Mouse (Mus musculus): ENCODE results near the gene Btk.

Gene Btk

DNA sequence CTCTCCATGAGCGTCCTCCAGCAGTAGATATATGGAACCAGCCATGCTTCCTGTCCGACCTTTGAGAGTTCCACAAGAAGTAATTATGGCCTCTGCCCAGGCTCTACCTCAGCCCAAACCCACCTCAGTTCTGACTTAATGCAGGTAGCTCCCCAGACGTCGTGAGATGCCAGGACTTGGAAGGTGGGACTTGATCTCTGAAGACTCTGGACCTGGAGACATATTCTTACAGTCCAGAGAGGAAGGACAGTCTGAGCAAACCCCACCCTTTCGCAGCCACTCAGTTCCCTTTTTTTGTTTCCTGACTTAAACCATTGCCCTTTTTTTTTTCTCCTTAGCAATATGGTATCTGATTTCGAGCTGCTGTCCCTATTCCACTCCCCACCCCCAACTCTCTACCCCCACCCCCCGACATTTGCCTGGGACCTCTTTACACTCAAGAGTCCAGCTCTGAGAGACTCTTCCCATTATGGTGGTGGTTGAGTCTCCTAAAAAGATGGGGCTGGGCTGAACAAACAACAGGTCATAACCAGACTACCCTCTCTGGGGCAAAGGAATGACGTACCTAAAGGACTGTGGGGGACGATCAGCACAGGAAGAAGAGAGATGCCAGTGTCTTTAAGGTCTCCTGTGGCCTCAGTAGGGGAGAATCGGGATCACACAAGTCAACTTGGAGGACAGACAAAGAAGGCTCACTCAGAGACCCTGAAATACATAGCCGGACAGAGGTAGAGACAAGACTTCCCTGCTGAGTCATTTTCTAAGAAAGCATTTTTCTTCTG lies at the start of gene Btk:
TSS of gene Btk (minus strand) at position 683 of the 782 bp plus-strand sequence.
- in situ Hi-C loops (cut with MboI, MseI) = no loop called here

GRCm38 (mm10) chrX:134632710-134633109 lies 49.3 kb upstream of the Btk start:
- in situ Hi-C loops (cut with MboI, MseI) = no loop called here

DNA sequence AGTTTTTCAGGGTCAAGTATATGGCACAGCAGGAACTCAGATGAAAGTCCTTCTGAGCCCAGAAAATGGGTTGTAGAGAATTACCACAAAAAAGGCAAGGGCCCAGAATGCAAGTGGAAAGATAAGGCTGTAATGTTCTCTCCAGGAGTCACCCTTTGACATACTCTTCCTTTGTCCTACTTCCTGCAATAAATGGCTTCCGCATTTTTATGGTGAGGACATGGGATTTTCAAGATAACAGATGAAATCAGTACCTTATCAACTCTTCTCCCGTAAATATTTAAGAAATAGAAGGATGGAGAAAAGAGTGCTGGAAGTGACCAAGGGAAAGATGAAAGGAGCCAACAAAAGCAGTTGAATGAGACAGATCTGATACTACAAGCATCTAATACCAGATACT lies 44.8 kb upstream of the Btk start:
- in situ Hi-C loops (cut with MboI, MseI) = no loop called here

DNA sequence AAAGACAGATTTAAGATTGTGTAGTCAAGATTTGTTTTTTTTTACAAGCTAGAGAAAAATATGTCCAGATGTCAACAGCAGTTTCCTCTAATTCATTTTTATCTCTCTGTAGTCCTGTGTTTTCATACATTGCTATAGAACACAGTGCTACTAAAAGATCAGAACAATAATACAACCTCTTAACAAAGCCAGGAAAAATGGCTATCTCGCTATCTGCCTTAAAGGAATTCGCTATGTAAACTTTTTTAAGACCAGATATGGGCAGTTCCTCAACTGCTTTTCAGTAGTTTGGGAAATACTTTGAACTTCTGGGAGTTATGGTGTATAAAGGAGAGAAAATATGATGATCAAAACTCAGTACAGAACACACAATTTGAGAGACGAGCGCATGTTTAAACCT lies 40.0 kb upstream of the Btk start:
- in situ Hi-C loops (cut with MboI, MseI) = no loop called here

- in situ Hi-C loops (cut with MboI, MseI) = no loop called here
Observed at GRCm38 (mm10) chrX:134621685-134622084, 38.3 kb upstream of the Btk start.

DNA sequence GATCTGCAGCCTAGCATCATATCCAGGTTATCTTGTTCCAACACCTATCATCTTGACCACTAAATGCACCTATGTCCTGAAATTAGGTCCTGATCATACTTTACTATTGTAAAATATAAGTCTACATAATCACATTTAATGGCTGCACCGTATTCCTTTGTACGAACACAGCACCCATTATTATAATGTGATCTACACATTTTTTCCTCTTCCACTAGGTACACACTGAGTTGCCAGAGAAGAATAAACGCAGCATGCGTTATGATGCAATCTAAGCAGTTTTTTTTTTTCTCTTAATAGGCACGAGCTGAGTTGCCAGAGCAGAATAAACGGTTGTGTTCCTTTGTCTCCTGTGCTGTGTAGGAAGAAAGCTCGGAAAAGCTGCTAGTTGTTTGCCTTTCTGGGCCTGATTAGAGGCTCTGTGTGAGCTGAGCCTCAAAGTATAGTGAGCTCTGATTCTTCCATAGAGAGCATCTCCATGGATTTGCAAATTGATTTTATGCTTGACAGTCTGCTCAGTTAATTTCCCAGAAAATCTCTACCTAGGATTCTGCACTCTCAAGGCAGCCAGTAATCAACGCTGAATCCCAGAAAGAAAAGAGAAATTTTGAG lies 37.0 kb upstream of the Btk start:
- in situ Hi-C loops (cut with MboI, MseI) = no loop called here

DNA sequence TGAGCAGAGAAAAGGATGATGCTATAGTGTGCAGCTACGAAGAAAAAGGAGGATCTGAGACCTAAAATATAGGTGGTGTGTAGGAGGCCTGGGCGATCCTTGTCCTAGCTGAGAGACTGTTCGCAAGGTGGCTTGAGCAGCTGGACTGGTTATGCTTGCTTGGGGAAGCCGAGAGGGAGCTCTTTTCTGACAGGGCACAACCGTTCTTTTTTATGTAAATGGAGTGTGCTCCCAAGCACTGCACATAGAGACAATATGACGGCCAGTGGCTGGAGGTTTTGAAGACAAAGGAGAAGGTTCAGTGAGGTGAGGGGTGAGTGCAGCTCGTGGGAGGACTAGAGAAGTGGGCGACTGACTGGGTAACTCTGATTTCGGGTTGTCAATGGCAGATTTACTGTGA lies 36.3 kb upstream of the Btk start:
- in situ Hi-C loops (cut with MboI, MseI) = no loop called here

DNA sequence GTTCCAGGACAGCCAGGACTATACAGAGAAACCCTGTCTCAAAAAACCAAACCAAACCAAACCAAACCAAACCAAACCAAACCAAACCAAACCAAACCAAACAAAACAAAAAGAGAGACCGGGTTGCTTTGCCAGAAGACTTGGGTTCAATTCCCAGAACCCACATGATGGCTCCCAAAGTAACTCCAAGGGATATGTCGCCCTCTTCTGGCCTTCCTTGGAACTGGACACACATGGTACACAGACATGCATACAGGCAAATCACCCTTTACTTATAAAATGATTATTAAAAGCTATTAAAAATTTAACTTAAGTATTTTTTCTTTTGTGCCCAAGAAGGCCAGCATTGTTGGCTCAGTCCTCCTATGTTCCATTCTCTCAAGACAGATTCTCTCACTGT lies 30.9 kb upstream of the Btk start:
- in situ Hi-C loops (cut with MboI, MseI) = no loop called here

GRCm38 (mm10) chrX:134612285-134612959 lies 29.1 kb upstream of the Btk start:
- in situ Hi-C loops (cut with MboI, MseI) = no loop called here

- in situ Hi-C loops (cut with MboI, MseI) = no loop called here
Observed at GRCm38 (mm10) chrX:134610984-134611383, 27.6 kb upstream of the Btk start.

DNA sequence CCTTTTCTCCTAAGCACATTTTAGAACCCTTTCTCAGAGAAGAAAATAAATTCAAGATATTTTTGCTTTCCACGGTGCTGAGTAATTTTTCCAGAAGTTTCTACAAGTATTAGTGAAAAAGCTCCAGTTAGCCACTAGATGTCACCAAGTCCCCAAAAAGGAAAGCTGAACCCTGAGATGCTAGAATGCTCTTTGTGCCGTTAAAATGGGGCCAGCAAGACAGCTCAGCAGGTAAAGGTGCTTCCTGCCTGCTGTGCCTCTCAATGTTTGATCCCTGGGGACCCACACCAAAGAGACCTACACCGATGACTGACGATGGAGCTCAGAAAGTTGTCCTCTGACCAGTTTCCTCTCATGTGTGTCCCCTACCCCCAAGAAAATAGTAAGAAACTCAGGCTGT lies 26.1 kb upstream of the Btk start:
- in situ Hi-C loops (cut with MboI, MseI) = loop anchor here in 1 of 2 experiments (5.0 kb wide), 1 partner anchor 73 kb away; no protein-coding TSS in a partner anchor

GRCm38 (mm10) chrX:134601380-134602120 lies 18.2 kb upstream of the Btk start:
- in situ Hi-C loops (cut with MboI, MseI) = loop anchor here in 1 of 2 experiments (5.0 kb wide), 1 partner anchor 206 kb away; the partner anchor contains the start of gene Armcx2

GRCm38 (mm10) chrX:134600659-134601379 lies 17.4 kb upstream of the Btk start, which contains the start of the genes Gla and Hnrnph2:
Gene Gla, minus strand, starts transcription at chrX:134601125.
Gene Hnrnph2, plus strand, starts transcription at chrX:134601179.
- in situ Hi-C loops (cut with MboI, MseI) = loop anchor here in 1 of 2 experiments (5.0 kb wide), 1 partner anchor 206 kb away; the partner anchor contains the start of gene Armcx2

- in situ Hi-C loops (cut with MboI, MseI) = loop anchor here in 1 of 2 experiments (5.0 kb wide), 1 partner anchor 207 kb away; the partner anchor contains the start of gene Armcx2
Observed at GRCm38 (mm10) chrX:134599922-134600565, 16.7 kb upstream of the Btk start.

GRCm38 (mm10) chrX:134589836-134590235 lies 6.5 kb upstream of the Btk start:
- in situ Hi-C loops (cut with MboI, MseI) = no loop called here

- in situ Hi-C loops (cut with MboI, MseI) = no loop called here
Observed at GRCm38 (mm10) chrX:134588997-134589396, 5.6 kb upstream of the Btk start.

DNA sequence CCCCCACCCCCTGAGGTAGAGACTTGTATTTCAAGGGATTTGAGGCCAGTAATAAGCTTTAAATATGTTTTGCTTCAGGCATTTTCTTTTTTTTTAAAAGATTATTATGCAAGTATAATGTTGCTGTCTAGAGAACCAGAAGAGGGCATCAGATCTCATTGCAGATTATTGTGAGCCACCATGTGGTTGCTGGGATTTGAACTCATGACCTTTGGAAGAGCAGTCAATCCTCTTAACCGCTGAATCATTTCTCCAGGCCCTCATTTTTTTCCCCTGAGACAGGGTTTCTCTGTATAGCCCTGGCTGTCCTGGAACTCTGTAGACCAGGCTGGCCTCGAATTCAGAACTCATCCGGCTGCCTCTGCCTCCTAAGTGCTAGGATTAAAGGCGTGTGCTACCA lies 4.9 kb upstream of the Btk start:
- in situ Hi-C loops (cut with MboI, MseI) = no loop called here

- in situ Hi-C loops (cut with MboI, MseI) = no loop called here
Observed at GRCm38 (mm10) chrX:134586447-134586846, 3.1 kb upstream of the Btk start.

DNA sequence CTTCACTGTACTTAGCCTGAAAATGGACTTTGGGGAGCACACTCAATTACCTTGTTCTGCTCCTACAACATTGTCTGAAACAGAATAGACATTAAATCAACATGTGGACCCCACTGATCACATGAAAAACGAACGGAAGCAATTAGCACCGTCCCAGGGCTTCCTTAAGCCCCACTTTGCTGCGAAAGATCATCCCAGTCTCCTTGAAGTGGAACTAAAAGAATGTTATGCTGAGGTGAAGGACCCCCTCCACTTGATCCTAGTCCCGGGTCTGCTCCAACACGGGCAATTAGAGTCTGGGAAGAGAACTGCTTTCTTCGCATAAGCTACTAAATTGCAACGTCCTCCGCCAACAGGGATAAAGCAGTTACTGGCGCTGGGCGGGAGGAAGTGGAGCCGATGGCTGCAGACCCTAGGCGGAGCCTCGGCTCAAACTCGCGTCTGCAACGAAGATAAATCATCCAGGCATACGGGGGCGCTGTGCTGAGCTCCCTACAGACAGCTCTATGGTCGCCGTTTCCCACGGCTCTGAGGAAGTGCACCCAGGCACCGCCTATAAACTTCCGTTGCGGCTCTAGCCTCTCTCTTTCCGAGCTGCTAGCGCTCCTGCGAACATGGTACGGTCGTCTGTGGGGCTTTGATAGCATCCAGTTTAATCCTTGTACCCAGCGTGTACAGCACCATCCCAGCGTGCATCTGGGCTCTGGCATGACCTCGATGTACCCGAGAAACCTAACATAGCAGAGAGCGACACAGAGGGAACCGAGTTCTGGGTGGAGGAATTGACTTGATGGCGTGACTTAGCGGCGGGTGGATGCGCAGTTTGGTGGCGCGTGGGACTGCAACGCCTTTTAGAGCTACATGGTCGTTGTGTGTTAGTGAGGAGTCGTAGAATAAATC lies 2.0 kb upstream of the Btk start, which contains the start of gene Rpl36a:
TSS of gene Rpl36a (plus strand) at position 552 of the 900 bp plus-strand sequence.
- in situ Hi-C loops (cut with MboI, MseI) = no loop called here

Data from T-helper 17 cell (primary cell).